Mouse (Mus musculus) bone marrow macrophage, adult 2 months (primary cell): ENCODE results near the gene Mrps26.

Source experiments
- CTCF ChIP-seq: IDR thresholded peaks from 2 replicates; pipeline ENCODE4 v1.5.1; 2012; ENCODE audit warnings: low read depth, mild to moderate bottlenecking, low read length, moderate library complexity
- POLR2A ChIP-seq: IDR thresholded peaks from 2 replicates; pipeline ENCODE4 v1.6.1; 2012; ENCODE audit warnings: mild to moderate bottlenecking, low read depth, low read length, borderline replicate concordance

DNA sequence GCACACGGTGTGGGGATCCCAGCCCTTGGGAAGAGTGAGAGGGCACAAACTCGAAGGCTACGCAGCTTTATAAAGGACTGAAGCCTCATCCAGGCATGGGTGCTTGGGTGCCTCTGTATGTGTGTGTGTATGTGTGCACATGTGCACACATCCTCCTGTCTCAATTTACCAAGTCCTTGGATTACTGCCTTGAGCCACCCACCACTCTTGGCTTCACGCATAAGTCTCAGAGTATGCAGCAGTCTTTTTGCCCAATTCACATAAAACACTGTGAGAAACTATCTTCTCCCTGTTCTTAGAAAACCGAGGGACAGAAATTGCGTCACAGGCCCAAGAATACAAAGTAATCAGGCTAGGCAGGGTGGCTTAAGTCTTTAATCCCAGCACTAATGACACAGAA, 22.5 kb downstream of the Mrps26 start:
- TF ChIP-seq CTCF (no peak), POLR2A (no peak)
